Mouse (Mus musculus): ENCODE data around the gene Ttf2.

DNA sequence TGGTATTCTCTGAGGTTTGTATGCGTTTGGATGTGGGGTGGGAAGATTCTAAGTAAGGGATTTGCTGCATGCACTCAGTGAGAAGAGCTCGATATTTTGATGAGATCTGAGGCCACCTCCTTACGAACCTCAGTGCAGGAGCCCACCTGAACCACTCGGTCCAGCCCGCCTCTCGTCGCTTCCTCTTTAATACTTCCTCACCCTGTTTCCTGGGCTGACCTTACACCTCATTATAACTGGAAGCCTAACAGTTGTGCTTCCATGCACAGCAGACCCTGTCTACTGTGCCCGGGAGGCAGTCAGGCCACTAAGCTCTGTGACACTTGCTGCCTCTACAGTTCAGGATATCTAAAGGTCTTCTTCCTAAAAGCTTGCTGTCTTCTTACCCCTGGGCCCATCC, 9.8 kb upstream of the Ttf2 start:
- TF ChIP-seq CTCF (conservative IDR thresholded peaks at IDR 0.05; ENCODE audit: insufficient read depth, insufficient read length, low read depth, low read length) (no peak), POLR2A (IDR thresholded peaks at IDR 0.05; ENCODE audit: low read depth, low read length) (no peak)

All from kidney, adult 2 months (tissue).